Mouse (Mus musculus) brain, embryonic 14.5 days (tissue): ENCODE data around the gene Lmbrd2. TPM values are rescaled to one million over a fixed set of nuclear protein-coding genes. Genes with fewer than 3 reads are reported as not detected.

ENCODE experiments used
- DNase-seq: peaks from one replicate; pipeline ENCODE4 v3.0.0-alpha.2; 2011; ENCODE audit warnings: low read depth
- CTCF ChIP-seq: fragments of 200-500 bp; IDR thresholded peaks from 2 replicates; pipeline ENCODE4 v1.5.1; 2012; ENCODE audit warnings: inconsistent platforms, mild to moderate bottlenecking, moderate library complexity, borderline replicate concordance; ENCODE audit not compliant: insufficient read depth, insufficient read length; ENCODE audit errors: extremely low read depth
- POLR2A ChIP-seq: fragments of 200-500 bp; IDR thresholded peaks from 2 replicates; pipeline ENCODE4 v1.6.1; 2012; ENCODE audit warnings: mild to moderate bottlenecking, inconsistent platforms, borderline replicate concordance; ENCODE audit not compliant: poor library complexity, insufficient read depth, insufficient read length, severe bottlenecking; ENCODE audit errors: extremely low read depth
- polyA plus RNA-seq: library from polyadenylated mRNA; depleted of rRNA; stranded (reverse); fragments of >200 nt; gene quantifications from 2 replicates; pipeline ENCODE4 v1.2.3, GENCODE M21; 2012; rRNA removed

Gene Lmbrd2
- 11.0 and 14.5 TPM in 2 replicates for polyA plus RNA-seq

DNA sequence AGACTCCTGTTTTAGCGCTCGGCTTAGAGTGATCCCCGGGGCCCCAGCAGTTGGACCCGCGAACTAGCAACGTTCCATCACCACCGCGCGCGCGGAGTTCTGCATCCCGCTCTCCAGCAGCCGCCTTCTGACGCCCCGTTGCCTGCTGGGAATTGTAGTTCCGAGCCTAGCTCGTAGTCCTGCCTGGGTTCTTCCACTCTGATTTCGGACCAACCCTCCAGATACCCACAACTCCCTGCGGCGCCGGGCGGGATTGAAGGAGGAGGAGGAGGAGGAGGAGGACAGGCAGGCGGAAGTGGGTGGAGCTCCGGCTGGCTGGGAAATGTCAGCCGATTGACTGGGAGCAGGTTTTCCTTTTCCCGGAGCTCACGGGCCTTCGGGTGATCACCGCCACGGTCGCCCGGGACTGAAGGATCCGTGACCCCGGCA lies at the start of gene Lmbrd2:
TSS of gene Lmbrd2 (plus strand) at position 299 of the 429 bp plus-strand sequence.
- TF ChIP-seq CTCF: no peak
- TF ChIP-seq POLR2A: peak; percentile 48; the same call in 1 of the 2 replicates

DNA sequence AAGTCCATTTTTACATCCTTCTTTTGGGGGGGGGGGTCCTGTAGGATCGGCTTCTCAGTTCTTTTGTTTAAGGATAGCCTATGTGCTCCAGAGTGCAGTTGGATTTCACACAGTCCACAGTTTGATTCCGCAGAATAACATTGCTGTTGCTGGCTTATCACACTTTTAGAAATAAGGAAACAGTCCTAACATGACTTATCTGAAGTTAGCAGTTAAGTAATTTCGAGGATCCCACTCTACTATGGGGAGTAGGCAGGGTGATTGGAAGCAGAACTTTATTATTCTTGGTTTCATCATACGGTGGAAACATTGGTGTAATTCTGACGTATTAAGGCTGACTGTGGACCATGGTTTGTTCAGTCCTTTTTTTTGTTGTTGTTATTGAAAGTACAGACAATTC lies 49.7 kb upstream of the Lmbrd2 start:
- no peak for TF ChIP-seq POLR2A
- TF ChIP-seq CTCF: no peak
- DNase-seq: no peak

More for the DNA sequence above, at the start of gene Lmbrd2:
- peak; percentile 100 for DNase-seq

DNA sequence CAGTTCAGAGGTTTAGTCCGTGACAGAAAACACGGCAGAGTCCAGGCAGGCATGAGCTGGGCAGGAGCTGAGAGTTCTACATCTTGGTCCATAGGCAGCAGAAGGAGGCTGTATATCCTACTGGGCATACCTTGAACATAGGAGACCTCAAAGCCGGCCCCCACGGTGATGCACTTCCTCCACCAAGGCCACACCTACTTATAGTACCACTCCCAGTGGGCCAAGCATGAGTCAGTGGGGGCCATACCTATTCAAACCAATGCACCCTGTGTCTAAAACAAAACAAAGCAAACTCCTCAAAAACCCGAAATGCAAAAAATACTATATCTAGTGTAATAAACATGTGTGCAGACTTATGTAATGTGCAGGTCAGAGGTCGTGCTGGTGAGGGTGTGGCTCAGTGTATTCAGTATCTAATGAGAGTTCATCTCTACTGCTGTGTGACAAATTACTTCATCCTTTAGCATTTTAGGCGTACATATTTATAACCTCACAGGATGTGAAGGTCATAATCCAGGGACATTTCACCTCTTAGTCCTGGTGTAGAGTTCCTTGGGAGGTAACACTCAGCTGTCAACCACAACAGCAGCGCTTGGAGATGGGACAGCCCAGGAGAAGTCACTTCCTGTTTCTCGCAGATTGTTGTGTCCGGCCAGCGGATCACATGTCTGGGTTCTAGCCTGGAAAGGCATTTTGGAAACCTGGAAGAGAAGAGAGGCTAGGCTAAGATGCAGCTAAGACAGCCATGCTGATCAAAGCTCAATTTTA lies 46.6 kb upstream of the Lmbrd2 start:
- TF ChIP-seq POLR2A: no peak
- no peak for TF ChIP-seq CTCF
- no peak for DNase-seq

DNA sequence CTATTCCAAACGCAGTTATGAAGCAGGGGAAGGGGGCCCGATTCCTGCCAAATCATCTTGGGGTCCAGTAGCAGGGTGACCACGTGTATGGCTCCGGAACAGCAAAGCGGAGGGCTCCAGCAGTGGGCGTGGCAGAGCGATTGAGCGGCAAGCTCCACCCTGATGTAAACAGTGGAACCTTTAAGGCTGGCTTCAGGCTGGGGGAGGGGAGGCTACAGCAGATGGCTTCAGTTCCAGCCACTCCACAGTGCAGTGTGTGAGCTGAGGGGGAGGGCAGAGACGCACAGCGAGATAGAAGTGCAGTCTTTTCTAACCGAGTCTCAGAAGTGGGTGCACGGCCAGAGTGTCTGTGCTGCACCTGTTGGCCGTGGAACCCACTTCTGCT lies 46.0 kb upstream of the Lmbrd2 start:
- TF ChIP-seq POLR2A: no peak
- DNase-seq: peak; percentile 77

DNA sequence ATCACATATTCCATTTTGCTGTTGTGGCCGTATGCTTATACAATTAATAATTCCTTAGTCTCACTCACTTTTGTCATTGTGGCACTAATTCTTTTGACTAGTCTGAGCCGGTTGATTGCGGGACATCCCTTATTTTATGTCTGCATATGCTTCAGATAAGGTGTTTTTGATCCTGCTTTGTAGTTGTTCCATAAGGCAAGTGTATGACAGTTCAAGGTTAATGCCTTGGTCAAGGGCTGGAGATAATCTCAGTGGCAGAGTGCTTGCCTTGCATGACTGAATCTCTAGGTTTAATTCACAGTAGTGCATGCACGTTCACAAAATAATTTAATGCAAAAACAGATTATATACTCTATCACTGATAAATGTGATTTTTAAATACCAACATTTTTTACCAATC lies 43.5 kb upstream of the Lmbrd2 start:
- DNase-seq: no peak
- TF ChIP-seq CTCF: no peak
- TF ChIP-seq POLR2A: no peak

DNA sequence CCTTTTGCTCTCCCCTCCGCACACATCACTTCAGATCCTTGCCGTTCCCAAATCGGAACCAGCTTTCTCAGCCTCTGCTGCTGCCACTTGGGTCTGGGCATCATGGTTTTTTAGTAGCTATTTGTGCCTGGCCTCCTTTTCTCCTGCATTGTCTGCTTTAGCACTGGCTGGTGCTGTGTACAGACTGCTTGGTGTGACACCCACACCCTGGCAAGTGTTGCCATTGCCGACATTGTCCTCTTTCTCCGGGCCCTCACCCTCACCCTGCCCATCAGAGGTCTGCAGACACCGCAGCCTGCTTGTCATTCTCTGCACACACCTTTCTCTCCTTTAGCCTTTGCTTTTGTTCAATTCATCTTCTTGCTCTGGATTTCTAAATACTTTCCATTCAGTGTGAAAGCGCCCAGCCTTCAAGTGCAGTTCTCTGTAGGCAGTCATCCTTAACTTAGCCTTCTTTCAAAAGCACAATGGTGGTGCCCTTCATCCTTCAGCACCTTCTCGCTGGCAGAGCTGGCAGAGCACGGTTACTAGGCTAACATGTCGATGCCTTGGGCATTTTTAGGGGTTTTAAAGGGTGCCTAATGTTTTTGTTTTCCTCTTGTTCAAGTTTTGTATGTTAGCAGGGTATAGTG lies 39.8 kb upstream of the Lmbrd2 start:
- peak; percentile 52 for DNase-seq

DNA sequence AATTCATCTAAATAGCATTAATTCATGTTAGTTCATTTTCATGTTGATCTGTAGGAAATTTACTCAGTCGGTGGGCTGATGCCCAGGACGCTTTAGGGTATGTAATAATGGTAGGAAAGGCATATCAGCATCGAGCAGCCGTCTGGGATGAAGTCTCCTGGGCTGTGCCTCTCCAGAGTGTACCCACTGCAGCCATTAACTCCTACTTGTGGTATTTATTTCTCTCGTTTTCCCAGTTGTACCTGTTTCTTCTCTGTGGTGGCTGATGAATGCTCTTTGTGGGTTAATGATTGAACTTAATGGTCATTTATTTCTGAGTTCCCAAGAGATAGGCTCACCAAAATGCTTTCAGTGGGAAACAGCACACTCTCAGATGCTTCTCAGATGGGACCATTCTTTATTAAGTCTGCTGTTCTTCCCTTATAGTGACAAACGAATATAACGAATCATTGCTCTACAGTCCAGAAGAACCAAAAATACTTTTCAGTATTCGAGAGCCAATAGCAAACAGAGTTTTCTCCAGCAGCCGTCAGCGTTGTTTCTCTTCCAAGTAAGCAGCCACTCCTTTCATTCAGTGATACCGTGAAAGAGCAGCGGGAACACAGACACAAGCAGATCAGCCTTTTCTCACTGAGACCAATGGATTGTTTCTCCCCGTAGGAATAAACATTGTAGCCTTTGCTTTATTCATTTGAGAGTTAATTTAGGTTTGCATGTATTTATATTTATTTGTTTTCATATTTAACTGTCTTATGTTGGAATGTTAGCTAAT lies 33.9 kb upstream of the Lmbrd2 start:
- TF ChIP-seq CTCF (no peak), POLR2A (no peak)
- DNase-seq: no peak

More for the DNA sequence above, 39.8 kb upstream of the Lmbrd2 start:
- no peak for TF ChIP-seq CTCF
- TF ChIP-seq POLR2A: no peak

DNA sequence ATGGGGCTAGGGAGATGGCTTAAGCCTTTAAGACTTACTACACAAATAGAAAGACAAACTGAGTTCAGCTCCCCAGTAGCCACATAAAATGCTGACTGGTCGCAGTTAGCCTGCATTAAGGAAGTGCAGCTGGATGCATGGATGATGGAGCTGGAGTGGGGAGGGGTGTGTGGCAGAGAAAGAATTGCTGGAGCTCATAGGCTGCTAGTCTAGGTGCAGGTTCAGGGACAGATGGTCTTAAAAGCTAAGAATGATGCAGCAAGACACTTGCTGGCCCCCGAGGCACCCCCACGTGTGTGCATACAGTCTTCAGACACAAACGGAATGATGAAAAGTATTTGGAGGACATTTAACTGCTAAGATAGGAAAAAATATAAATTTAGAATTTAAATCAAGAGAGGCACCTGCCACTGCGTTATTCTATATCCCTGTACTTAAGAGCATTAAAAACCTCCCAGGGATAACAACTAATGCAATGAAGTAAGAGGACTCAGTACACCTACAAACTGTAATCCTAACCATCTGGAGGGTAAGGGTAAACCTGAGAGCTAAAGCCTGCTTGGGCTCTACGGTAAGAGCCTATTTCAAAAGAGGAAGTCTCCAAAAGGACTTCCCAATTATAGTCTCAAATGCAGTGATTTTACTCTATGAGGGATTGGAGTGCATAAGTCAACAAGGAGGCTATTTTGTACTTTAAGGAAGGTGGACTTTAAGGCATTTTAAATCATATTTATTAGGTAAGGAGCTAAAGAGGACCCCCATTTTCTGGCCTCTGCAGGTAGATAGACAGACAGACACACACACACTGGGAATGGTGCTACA lies 29.6 kb upstream of the Lmbrd2 start:
- no peak for DNase-seq
- TF ChIP-seq CTCF: no peak
- no peak for TF ChIP-seq POLR2A

DNA sequence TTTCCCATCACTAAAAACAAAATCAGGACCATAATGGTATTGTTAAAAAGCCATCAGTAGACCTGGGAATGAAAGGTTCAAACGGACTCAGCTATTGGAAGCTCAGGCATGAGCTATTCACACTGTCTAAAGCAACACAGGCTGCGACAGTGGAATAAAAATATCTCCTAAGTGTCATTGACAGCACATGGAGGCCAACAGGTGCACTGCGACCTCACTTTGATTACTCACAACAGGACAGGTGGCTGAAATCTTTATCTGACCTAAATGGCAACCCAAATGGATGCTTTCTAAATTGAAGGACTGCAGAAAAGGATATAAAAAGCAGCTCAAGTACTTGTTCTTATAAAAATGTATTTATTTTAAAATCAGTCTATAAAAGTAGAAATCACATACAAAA lies 28.7 kb upstream of the Lmbrd2 start:
- no peak for DNase-seq
- no peak for TF ChIP-seq POLR2A
- no peak for TF ChIP-seq CTCF

DNA sequence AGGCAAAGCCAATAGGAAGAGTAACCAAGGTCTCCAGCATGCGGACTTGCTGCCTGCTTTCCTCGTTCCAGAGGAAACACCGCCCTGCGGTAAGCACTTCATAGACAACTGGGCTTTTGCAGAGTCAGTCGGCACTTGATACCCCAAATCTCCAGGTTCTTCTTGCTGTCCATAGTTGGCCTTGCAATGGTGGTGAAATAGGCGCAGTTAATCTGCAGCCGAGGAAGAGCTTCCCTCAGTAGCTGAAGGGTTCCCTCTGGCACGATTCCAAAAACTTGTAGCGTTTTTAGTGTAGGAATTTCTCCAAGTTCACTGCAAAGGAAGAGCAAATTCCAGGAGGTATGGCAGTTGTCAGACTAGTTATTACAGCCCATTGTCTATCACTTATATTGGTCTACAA lies 26.8 kb upstream of the Lmbrd2 start:
- TF ChIP-seq POLR2A: no peak
- TF ChIP-seq CTCF: no peak
- no peak for DNase-seq
